Mouse (Mus musculus): ENCODE results near the gene Armh3.

DNA sequence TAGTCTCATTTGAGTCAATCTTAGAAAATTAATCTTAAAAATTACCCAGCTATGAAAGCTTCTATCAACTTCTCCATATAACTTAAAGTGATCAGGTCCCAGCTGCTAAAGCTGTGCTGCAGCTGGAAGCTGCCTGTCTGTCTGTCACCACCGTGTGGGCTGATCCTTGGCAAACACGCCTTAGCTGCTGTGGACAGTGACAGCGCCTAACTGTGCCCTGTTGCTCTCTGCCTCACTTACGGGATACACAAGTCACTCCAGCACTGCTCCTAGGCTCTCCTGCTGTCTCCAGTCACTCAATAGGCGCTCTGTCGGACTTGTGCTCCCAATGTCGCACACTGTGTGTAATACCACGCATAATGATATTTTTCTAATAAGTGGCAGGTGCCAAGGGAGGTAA is 71.9 kb downstream of the Armh3 start:
- no peak for TF ChIP-seq CTCF (IDR thresholded peaks at IDR 0.05; ENCODE audit: low read depth)
- no peak for TF ChIP-seq EP300 (optimal IDR thresholded peaks at IDR 0.05)
